Comparison of ENCODE assay signal across 8 mouse cellular contexts in the genomic region with DNA sequence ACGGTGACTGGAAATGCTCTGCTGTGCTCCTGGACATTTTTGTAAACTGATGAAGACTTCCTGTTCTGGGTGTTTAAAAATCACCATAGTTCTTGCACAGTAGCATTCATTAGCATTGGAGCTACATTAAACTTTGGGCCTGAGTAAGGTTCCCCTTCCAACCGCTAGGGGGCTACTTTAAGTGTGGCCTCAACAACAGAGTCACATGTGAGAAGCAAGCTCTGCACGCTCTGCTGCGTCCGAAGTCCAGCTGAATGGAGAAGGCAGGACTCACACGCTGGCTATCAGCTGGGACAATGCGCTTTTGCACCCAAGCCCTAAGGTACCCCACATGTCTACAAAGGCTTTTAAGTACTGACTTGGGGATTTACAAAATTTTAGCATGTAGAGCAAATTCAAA.
DNase-seq lines count a peak whose midpoint lies in the region; ATAC-seq lines count a peak whose summit lies in the region.

No protein-coding gene starts in this region.

- DNase-seq in kidney, adult 9 months: peak; percentile 11
- DNase-seq in kidney, adult 11 months: no peak
- DNase-seq in NIH3T3 (ENCODE audit: low read depth): peak; percentile 33
- DNase-seq in forebrain, embryonic 14.5 days (ENCODE audit: low spot score): peak; percentile 68
- no peak for DNase-seq in urinary bladder, postnatal 4 days (ENCODE audit: low spot score in 2 of 2)
- no peak for DNase-seq in frontal cortex, adult 2 months (ENCODE audit: extremely low spot score in 1 of 2, low spot score in 1 of 2)
- no peak for DNase-seq in urinary bladder, adult 2 months (ENCODE audit: low spot score)

- H3K27me3 ChIP-seq in forebrain, embryonic 14.5 days (replicated peaks; ENCODE audit: control insufficient read depth, insufficient read depth, low read length): no peaks in the 10 kb centered on the region
- no peaks in the 10 kb centered on the region for H3K27me3 ChIP-seq in liver, embryonic 16.5 days (ENCODE audit: control insufficient read depth, insufficient read depth, low read depth, low read length)

- H3K36me3 ChIP-seq in forebrain, embryonic 14.5 days (ENCODE audit: control insufficient read depth, insufficient read depth, low read length): no peaks in the 10 kb centered on the region
- peaks cover 8% of the 10 kb centered on the region; the same call in 1 of the 2 replicates for H3K36me3 ChIP-seq in liver, embryonic 16.5 days (ENCODE audit: control insufficient read depth, insufficient read depth)

- WGBS in forebrain, embryonic 14.5 days: 36% methylated on average over 7 of the region's 7 CpGs
- 65% methylated on average over 7 of the region's 7 CpGs for WGBS in liver, embryonic 16.5 days (ENCODE audit: insufficient replicate concordance)

- H3K4me2 ChIP-seq in forebrain, embryonic 14.5 days (ENCODE audit: low read length): no peak overlapping the region
- H3K4me2 ChIP-seq in liver, embryonic 16.5 days (ENCODE audit: low read depth, low read length): no peak overlapping the region

- H3K4me3 ChIP-seq in forebrain, embryonic 14.5 days (ENCODE audit: low read depth, low read length): no peak overlapping the region
- no peak overlapping the region for H3K4me3 ChIP-seq in liver, embryonic 16.5 days (ENCODE audit: low read depth, low read length)

- no peaks in the 10 kb centered on the region for H3K4me1 ChIP-seq in forebrain, embryonic 14.5 days (ENCODE audit: control insufficient read depth, insufficient read depth, low read length)
- H3K4me1 ChIP-seq in liver, embryonic 16.5 days (ENCODE audit: control insufficient read depth, low read depth, low read length): no peaks in the 10 kb centered on the region

- H3K27ac ChIP-seq in forebrain, embryonic 14.5 days (ENCODE audit: low read depth, low read length): no peak overlapping the region
- no peak overlapping the region for H3K27ac ChIP-seq in liver, embryonic 16.5 days (ENCODE audit: low read length)

- H3K9ac ChIP-seq in forebrain, embryonic 14.5 days (ENCODE audit: low read length): no peak overlapping the region
- no peak overlapping the region for H3K9ac ChIP-seq in liver, embryonic 16.5 days (ENCODE audit: low read depth, low read length)

- no peaks in the 10 kb centered on the region for H3K9me3 ChIP-seq in forebrain, embryonic 14.5 days (replicated peaks; ENCODE audit: control insufficient read depth, low read length)
- H3K9me3 ChIP-seq in liver, embryonic 16.5 days (replicated peaks; ENCODE audit: control insufficient read depth, low read length): no peaks in the 10 kb centered on the region

- peak; percentile 58; the same call in 1 of the 2 replicates for ATAC-seq in forebrain, embryonic 14.5 days
- 0 out of 2 replicates have a peak, but pooled peaks have one; percentile 35 for ATAC-seq in liver, embryonic 16.5 days (ENCODE audit: low read depth)

Comparison
In these comparisons a context has a peak if more than half of its experiments do, and no peak if none do; other contexts are left out.
1. DNase-seq: peak in kidney, adult 9 months (single experiment), NIH3T3 (single experiment) and forebrain, embryonic 14.5 days (single experiment); none in kidney, adult 11 months (single experiment), urinary bladder, postnatal 4 days (0 of 2), frontal cortex, adult 2 months (0 of 2) and urinary bladder, adult 2 months (single experiment).